Comparison of ENCODE assay signal across 8 mouse cellular contexts in the genomic region with DNA sequence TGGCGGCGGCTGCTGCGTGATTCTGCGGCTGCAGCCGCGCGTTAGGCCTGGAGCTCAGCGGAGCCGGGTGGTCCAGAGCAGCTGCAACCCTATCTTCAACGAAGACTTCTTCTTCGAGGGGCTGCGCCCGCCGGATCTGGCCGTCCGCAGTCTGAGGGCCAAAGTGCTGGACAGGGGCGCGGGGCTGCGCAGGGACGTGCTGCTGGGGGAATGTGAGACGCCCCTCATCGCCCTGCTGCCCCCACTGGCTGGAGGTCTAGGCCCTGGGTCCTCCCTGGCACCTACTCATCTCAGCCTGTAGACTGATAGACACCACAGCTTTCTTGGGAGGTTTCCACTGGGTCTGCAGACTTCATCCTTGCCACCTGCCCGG. TPM values are rescaled to one million over a fixed set of nuclear protein-coding genes. Genes with fewer than 3 reads are reported as not detected.
DNase-seq lines count a peak whose midpoint lies in the region; ATAC-seq and TF ChIP-seq lines count a peak whose summit lies in the region.

No protein-coding gene starts in this region.

- WGBS in limb, embryonic 15.5 days = 5% methylated on average over 21 of the region's 23 CpGs

- H3K4me3 ChIP-seq in testis, adult 2 months (ENCODE audit: control insufficient read depth, low read depth, low read length) = peak overlapping the region; percentile 59
- H3K4me3 ChIP-seq in limb, embryonic 15.5 days = peak overlapping the region; percentile 60

- H3K4me2 ChIP-seq in limb, embryonic 15.5 days = peak overlapping the region; percentile 92

- intact Hi-C loops in left cerebral cortex, postnatal 25 days (cut with DNase I) = no loop called here

- peak overlapping the region; percentile 79 for H3K9ac ChIP-seq in limb, embryonic 15.5 days

- no peaks in the 10 kb centered on the region for H3K9me3 ChIP-seq in limb, embryonic 15.5 days

- H3K27ac ChIP-seq in testis, adult 2 months (ENCODE audit: control insufficient read depth, insufficient read depth, low read depth, low read length) = peak overlapping the region; percentile 30; the same call in 1 of the 2 replicates
- no peak overlapping the region for H3K27ac ChIP-seq in limb, embryonic 15.5 days

- H3K27me3 ChIP-seq in testis, adult 2 months (ENCODE audit: control insufficient read depth, insufficient read depth, low read length) = no peaks in the 10 kb centered on the region
- peaks cover 18% of the 10 kb centered on the region for H3K27me3 ChIP-seq in limb, embryonic 15.5 days

- peak; percentile 45 for DNase-seq in embryo, embryonic 10.5 days (ENCODE audit: low spot score)
- DNase-seq in embryo, embryonic 9.5 days (ENCODE audit: extremely low spot score) = no peak
- DNase-seq in testis, postnatal 10 days (ENCODE audit: low spot score) = no peak
- peak; percentile 55 for DNase-seq in testis, postnatal 14 days (ENCODE audit: low spot score)
- DNase-seq in layer of hippocampus, adult 18-20 months (ENCODE audit: low spot score in 2 of 2) = no peak
- no peak for DNase-seq in left cerebral cortex, postnatal 25 days (ENCODE audit: low spot score in 2 of 2)

- peaks cover 5% of the 10 kb centered on the region for H3K4me1 ChIP-seq in testis, adult 2 months (ENCODE audit: control insufficient read depth, insufficient read depth, low read length)
- peaks cover 21% of the 10 kb centered on the region for H3K4me1 ChIP-seq in limb, embryonic 15.5 days

- H3K36me3 ChIP-seq in testis, adult 2 months (ENCODE audit: control insufficient read depth, insufficient read depth, low read length) = no peaks in the 10 kb centered on the region
- H3K36me3 ChIP-seq in limb, embryonic 15.5 days = no peaks in the 10 kb centered on the region

- no peak for TF ChIP-seq CTCF in testis, adult 2 months (IDR thresholded peaks at IDR 0.05; ENCODE audit: control insufficient read depth, insufficient read depth, insufficient replicate concordance, low read depth, low read length)

- no peak for ATAC-seq in limb, embryonic 15.5 days (ENCODE audit: insufficient number of reproducible peaks, low FRiP score, low TSS enrichment, low read depth)

- no peak for TF ChIP-seq POLR2A in testis, adult 2 months (IDR thresholded peaks at IDR 0.05; ENCODE audit: control insufficient read depth, low read depth, low read length)

RNA-seq across cellular contexts. Expression of a gene that starts 1.9 kb away (rescaled TPM):
- 0.23 and 0.41 TPM in 2 replicates for polyA plus RNA-seq in testis, adult 2 months (2012; rRNA removed)
- polyA plus RNA-seq in limb, embryonic 15.5 days (2015; fragmentation: Nextera tagmentation; extraction: Ambion mirVana) = 1.8 and 2.4 TPM in 2 replicates
- under 1 TPM; 0.57 to 0.76 TPM for total RNA-seq in layer of hippocampus, adult 18-20 months (2021)
- under 1 TPM; 0.64 to 0.76 TPM for total RNA-seq in left cerebral cortex, postnatal 25 days (2021)

RNA-seq across cellular contexts. Expression of a gene that starts 8.5 kb away (rescaled TPM):
- 1.3 and 1.5 TPM in 2 replicates for polyA plus RNA-seq in testis, adult 2 months (2012; rRNA removed)
- polyA plus RNA-seq in limb, embryonic 15.5 days (2015; fragmentation: Nextera tagmentation; extraction: Ambion mirVana) = 2.3 and 2.9 TPM in 2 replicates
- 1 to 10 TPM; 2.0 to 2.6 TPM for total RNA-seq in layer of hippocampus, adult 18-20 months (2021)
- total RNA-seq in left cerebral cortex, postnatal 25 days (2021) = under 1 TPM; 0.21 to 0.60 TPM

RNA-seq across cellular contexts. Expression of a gene that starts 22.2 kb away (rescaled TPM):
- 0.11 TPM in 1 of 2 replicates, not detected in the other for polyA plus RNA-seq in testis, adult 2 months (2012; rRNA removed)
- polyA plus RNA-seq in limb, embryonic 15.5 days (2015; fragmentation: Nextera tagmentation; extraction: Ambion mirVana) = 199 and 218 TPM in 2 replicates
- not detected for total RNA-seq in layer of hippocampus, adult 18-20 months (2021)
- not detected for total RNA-seq in left cerebral cortex, postnatal 25 days (2021)

RNA-seq across cellular contexts. Expression of a gene that starts 34.2 kb away (rescaled TPM):
- polyA plus RNA-seq in testis, adult 2 months (2012; rRNA removed) = not detected in 2 replicates
- polyA plus RNA-seq in limb, embryonic 15.5 days (2015; fragmentation: Nextera tagmentation; extraction: Ambion mirVana) = 0.09 and 0.14 TPM in 2 replicates
- total RNA-seq in layer of hippocampus, adult 18-20 months (2021) = under 1 TPM; 0.74 to 0.87 TPM
- total RNA-seq in left cerebral cortex, postnatal 25 days (2021) = 1 to 10 TPM in 1 of 2 experiments, under 1 TPM in 1; 0.87 to 1.4 TPM

RNA-seq across cellular contexts. Expression of a gene that starts 48.9 kb away (rescaled TPM):
- 5.5 and 8.9 TPM in 2 replicates for polyA plus RNA-seq in testis, adult 2 months (2012; rRNA removed)
- polyA plus RNA-seq in limb, embryonic 15.5 days (2015; fragmentation: Nextera tagmentation; extraction: Ambion mirVana) = 6.7 and 8.0 TPM in 2 replicates
- total RNA-seq in layer of hippocampus, adult 18-20 months (2021) = 10 to 100 TPM; 41.9 to 45.3 TPM
- total RNA-seq in left cerebral cortex, postnatal 25 days (2021) = 10 to 100 TPM; 35.1 to 37.9 TPM

Comparison
In these comparisons a context has a peak if more than half of its experiments do, and no peak if none do; other contexts are left out.
1. DNase-seq: peak in embryo, embryonic 10.5 days (single experiment) and testis, postnatal 14 days (single experiment); none in embryo, embryonic 9.5 days (single experiment), testis, postnatal 10 days (single experiment), layer of hippocampus, adult 18-20 months (0 of 2) and left cerebral cortex, postnatal 25 days (0 of 2).